Mouse (Mus musculus) Patski (cell line): ENCODE results near the gene Vrk1. TPM values are rescaled to one million over a fixed set of nuclear protein-coding genes. Genes with fewer than 3 reads are reported as not detected.

Experiments used
- ATAC-seq: fragments of 100-300 bp; one replicate; pipeline ENCODE4 v1.8.0; 2021
- CTCF ChIA-PET: fragments of 350-600 bp; sonication (Branson Sonifier 250); formaldehyde crosslinking; loops from one replicate; lab custom pipeline; 2022; ENCODE audit warnings: inconsistent platforms; lab: Charles Lee
- POLR2A ChIA-PET: fragments of 350-600 bp; sonication (Branson Sonifier 250); formaldehyde crosslinking; loops from one replicate; lab custom pipeline; 2022; ENCODE audit warnings: antibody characterized with exemption, inconsistent platforms; lab: Charles Lee
- DNase-seq: peaks from one replicate; pipeline ENCODE4 v3.0.0-alpha.2; 2011; ENCODE audit warnings: low read depth, low spot score
- H3K27me3 ChIP-seq: fragments of 371-371 bp; one replicate; pipeline ENCODE4 v1.5.1; 2021
- CTCF ChIP-seq: fragments of 100-300 bp; IDR thresholded peaks from one replicate; pipeline ENCODE4 v1.5.1; 2021
- in situ Hi-C: fragments of 300-500 bp; cut with MboI; formaldehyde crosslinking; loops from 3 replicates; pipeline ENCODE4 v1.11.1; 2018; ENCODE audit warnings: low pct_unique_long_range_greater_than_20kb, mixed read lengths
- polyA plus RNA-seq: library from polyadenylated mRNA; unstranded; gene quantifications from one replicate; pipeline ENCODE4 v1.2.3, GENCODE M21; 2021

The Vrk1 gene
- polyA plus RNA-seq, 1 experiment from 2014 or later, result 20.3 TPM

DNA sequence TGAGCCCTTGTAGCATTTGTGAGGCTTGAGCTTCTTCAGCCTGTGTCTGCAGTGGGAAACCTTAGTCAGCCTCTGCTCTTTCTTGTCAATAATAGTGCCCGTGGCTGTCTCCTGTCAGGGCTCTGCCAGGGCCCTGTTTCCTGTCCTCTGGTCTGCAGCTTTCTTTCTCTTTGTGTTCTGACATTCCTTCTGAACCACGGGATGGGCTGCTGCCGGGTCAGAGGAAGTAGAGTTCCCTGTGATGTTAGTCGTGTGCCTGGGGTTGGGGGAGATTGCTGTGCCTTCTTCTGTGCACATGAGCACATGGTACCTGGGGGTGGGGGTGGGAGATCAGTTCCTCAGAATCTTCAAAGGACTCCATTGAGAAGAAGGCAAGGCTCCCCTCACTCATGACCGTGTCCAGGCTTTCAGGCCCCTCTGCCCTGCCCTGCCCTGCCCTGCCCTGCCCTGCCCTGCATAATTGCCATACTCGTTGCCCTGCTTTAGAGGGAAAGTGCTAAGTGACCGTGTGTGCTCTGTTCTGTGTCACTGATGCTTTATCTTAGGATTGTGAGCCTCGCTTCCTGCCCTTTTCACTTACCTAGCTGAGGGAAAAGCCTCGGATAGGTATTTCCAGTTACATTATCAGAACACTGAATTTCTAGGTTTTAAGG is 36.2 kb downstream of the Vrk1 start:
- no peak for ATAC-seq
- DNase-seq, result no peak
- no peak for TF ChIP-seq CTCF
- ChIA-PET POLR2A (no interaction called here), CTCF (interaction anchor here (1.6 kb wide), 1 partner anchor 10 kb away, joined by 6 read pairs; no protein-coding TSS in a partner anchor)
- no peaks in the 10 kb centered on the region for H3K27me3 ChIP-seq
- in situ Hi-C loops, result no loop called here

DNA sequence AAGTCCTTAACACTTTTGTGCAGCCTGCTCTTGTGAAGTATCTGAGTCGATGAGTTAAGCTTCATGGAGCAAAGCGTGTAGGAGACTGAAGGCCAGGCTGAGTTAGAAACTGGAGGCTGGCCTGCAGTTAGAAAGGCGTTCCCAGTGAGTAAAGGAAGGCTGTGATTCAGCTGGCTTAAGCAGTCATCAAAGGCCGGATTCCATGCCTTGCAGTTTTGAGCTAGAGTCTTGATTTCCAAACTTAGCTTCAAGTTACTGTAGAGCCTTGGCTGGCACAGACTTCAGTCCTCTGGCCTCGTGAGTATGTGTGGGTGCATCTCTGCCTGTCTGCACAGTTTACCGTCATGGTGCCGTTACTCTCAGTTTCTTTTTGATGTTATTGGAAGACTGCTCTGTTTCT is 42.2 kb downstream of the Vrk1 start:
- POLR2A ChIA-PET, result no interaction called here
- no peak for ATAC-seq
- CTCF ChIA-PET, result no interaction called here

DNA sequence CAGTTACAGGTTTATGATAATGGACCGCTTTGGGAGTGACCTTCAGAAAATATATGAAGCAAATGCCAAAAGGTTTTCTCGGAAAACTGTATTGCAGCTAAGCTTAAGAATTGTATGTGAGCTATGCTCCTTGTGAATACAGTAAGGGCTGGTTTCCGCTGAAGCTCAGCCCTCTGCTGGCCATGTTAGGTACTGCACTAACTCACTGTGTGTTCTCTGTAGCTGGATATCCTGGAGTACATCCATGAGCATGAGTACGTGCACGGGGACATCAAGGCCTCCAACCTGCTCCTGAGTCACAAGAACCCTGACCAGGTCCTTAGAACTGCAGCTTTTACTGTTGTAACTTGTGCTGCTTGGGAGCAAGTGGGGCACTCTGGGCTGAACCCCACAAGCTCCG is 45.8 kb downstream of the Vrk1 start:
- ATAC-seq (peak; percentile 94), DNase-seq (peak; percentile 28)
- POLR2A ChIA-PET, result interaction anchor here (0.6 kb wide), 1 partner anchor 55 kb away, joined by 5 read pairs; no protein-coding TSS in a partner anchor
- in situ Hi-C loops, result loop anchor here (5.0 to 10.0 kb wide), 2 partner anchors 91 to 213 kb away; no protein-coding TSS in a partner anchor
- no peaks in the 10 kb centered on the region for H3K27me3 ChIP-seq
- TF ChIP-seq CTCF, result peak; percentile 87
- CTCF ChIA-PET, result interaction anchor here (0.6 to 2.8 kb wide), 15 partner anchors 8 to 223 kb away, joined by 3 to 13 read pairs (median 4); no protein-coding TSS in a partner anchor

More for the DNA sequence above, 42.2 kb downstream of the Vrk1 start:
- H3K27me3 ChIP-seq, result no peaks in the 10 kb centered on the region
- no peak for TF ChIP-seq CTCF
- DNase-seq, result no peak
- in situ Hi-C loops, result loop anchor here (10.0 kb wide), 1 partner anchor 87 kb away; no protein-coding TSS in a partner anchor

DNA sequence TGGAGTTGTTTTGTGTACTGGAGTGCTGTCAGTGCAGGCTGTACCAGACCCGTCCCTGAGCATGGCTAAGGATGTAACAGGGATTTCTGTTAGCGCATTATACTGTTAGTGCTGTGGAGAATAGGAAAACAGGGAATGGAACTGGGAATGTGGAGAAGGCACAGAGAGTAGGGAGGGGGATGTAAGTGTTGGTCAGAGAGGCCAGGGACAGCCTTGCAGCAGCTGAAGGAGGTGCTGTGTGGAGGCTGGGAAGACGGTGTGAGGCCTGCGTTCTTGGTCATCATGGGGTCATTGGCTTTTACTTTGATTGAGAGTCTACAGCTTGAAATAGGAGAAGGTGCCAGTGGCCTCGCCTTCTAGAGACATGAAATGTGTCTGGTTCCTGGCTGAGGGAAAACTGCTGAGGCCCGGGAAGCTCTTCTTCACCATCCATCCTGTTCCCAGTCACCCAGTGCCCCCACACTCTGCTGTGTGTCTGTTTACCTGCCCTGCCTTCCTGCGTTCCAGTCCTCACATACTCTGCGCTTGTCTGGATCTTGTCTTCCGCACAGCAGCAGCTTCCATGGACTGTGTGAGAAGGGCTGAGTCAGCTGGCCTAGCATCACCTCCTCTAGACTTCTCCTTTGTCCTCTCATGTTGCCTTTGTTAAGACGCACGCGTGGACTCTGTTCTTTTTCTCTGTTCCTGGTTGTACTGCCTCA is 50.0 kb downstream of the Vrk1 start:
- DNase-seq, result no peak
- in situ Hi-C loops, result loop anchor here (5.0 to 10.0 kb wide), 2 partner anchors 95 to 218 kb away; no protein-coding TSS in a partner anchor
- no peak for TF ChIP-seq CTCF
- H3K27me3 ChIP-seq, result no peaks in the 10 kb centered on the region
- CTCF ChIA-PET, result interaction anchor here (0.8 kb wide), 1 partner anchor 8 kb away, joined by 3 read pairs; no protein-coding TSS in a partner anchor
- POLR2A ChIA-PET, result no interaction called here
- ATAC-seq, result no peak

DNA sequence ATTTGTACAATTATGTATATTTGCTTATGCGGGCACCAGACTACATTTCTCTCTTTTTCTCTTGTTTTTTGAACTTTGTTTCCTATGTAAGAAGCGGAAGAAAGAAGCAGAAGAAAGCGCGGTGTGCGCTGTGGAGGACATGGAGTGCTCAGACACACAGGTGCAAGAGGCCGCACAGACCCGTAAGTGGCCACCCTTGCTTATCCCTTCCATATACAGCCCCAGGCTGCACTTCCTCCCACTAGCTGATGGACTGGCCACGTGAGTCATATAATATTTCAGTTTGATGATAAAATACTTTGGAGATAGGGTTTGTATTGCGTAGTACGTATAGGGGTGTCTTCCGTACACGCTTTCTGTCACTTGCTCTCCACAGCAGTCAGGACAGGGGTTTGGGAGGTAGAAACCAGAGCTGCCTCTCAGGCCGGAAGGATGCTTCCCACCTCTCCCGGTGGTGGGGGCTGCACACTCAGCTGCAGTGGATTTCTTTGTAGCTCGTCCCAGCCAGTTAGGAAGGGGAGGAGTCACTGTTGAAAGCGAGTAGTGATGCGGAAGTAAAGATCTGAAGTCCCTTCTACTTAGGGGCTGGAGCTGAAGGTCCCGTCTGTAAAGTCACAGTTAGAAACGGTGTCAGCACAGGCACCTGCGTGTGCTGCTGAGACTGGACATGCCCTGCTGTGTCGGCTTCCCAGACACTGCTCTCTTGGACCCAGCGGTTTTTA is 60.6 kb downstream of the Vrk1 start:
- in situ Hi-C loops, result no loop called here
- POLR2A ChIA-PET, result no interaction called here
- no peak for TF ChIP-seq CTCF

DNA sequence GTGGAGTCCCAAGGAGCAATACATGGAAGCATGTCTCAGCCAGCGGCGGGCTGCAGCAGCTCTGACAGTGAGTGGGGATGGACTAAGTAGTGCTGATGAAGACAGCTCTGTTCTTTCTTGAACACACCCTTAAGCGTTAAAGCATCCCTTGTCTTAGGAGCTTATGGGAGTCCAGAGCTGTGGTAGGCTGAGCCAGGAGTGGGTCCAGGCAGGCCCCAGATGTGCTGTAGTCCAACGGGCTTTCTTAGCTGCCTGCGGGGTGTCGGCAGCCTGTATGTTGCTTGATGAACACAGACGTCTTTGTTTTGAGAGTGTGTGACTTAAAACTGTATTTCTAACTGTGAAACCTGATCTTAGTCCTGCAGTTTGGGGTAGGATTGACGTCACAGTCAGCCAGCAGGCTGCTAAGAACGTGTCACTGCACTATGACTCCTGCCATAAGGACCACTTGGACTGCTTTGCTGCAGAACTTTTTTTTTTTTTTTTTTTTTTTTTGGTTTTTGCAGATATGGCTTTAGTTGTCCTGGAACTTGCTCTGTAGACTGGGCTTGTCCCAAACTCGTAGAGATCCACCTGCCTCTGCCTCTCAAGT is 61.6 kb downstream of the Vrk1 start:
- DNase-seq, result no peak
- no peaks in the 10 kb centered on the region for H3K27me3 ChIP-seq
- POLR2A ChIA-PET, result no interaction called here
- ATAC-seq, result no peak
- CTCF ChIA-PET, result no interaction called here
- in situ Hi-C loops, result no loop called here
- no peak for TF ChIP-seq CTCF

More for the DNA sequence above, 60.6 kb downstream of the Vrk1 start:
- no peak for ATAC-seq
- no peak for DNase-seq
- no peaks in the 10 kb centered on the region for H3K27me3 ChIP-seq
- CTCF ChIA-PET, result no interaction called here

DNA sequence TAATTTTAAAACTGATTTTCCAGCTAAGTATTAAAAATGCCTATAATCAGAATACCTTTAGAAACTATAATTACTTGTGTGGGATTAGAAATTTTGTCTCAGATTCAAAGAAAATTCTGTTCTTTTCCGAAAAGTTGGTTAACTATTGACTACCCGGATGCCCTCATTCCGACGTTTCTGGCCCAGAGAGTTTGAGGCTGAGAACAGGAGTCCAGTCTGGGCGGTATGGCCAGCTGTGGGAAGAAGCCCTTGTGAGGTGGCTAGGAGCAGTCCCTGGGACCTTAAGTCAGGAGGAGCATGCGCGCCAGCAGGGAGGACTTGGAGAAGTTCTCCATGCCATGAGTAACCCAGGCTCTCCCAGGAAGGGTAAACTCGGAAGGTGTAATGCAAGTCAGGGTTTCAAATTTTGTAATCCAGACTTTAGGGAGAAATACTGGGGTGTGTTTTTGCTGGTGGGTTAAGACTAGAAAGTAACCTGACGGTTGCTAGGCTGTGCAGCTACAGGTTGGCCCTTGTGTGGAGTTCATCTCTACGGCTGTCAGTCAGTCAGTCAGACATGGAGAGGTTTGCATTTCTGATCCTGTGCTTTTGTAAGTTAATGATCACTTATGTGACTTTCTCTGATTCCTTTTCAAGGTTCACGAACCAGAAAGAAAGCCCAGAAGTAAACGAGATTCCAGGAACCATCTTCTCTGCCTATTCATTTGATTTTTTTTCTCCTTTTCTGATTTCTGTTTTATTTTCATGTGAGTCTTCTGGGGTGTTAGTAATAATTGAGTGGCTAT is 64.5 kb downstream of the Vrk1 start:
- in situ Hi-C loops, result no loop called here

DNA sequence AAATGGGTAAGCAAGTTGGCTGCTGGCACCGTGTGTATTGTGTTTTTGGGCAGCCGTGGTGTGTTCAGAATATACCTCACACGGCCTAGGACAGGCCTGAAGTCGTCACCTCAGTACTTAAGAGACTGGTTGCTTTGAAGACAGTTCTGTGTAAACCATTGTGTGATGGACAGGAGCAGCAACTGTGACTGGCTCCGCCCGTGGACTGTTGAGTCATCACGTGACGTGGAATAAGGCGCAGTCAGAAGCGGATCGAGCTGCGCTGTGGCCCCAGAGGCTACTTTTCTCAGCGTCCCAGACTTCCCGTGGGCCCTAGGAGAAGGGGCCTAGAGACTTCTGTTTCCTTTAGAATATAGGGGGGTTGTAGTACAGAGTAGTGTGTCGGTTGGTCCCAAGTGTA is 66.1 kb downstream of the Vrk1 start:
- TF ChIP-seq CTCF, result no peak
- in situ Hi-C loops, result no loop called here
- DNase-seq, result no peak
- POLR2A ChIA-PET, result no interaction called here
- no peaks in the 10 kb centered on the region for H3K27me3 ChIP-seq
- ATAC-seq, result no peak
- CTCF ChIA-PET, result no interaction called here

More for the DNA sequence above, 64.5 kb downstream of the Vrk1 start:
- DNase-seq (no peak), ATAC-seq (no peak)
- H3K27me3 ChIP-seq, result no peaks in the 10 kb centered on the region
- ChIA-PET POLR2A (no interaction called here), CTCF (no interaction called here)
- no peak for TF ChIP-seq CTCF

DNA sequence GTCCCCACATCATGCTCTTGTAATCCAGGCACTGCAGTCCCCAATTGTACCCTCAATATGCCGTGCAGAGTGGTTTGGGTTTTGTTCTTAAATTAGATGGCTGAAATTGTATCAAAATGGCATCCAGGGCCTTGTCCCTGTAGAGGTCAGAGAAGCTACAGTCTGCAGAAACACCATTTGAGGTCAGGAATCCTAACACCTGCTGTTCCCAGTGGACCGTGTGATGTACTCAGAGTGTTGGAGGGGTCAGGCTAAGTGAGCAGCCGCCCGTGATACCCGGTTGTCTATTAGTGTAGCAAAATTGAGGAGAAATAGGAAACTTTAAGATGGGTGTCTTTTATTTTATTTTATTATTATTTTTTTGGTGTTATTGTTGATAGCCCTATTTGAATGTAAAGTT is 70.5 kb downstream of the Vrk1 start:
- H3K27me3 ChIP-seq, result no peaks in the 10 kb centered on the region
- ChIA-PET CTCF (interaction anchor here (1.5 kb wide), 1 partner anchor 25 kb away, joined by 4 read pairs; no protein-coding TSS in a partner anchor), POLR2A (interaction anchor here (0.5 kb wide), 1 partner anchor 11 kb away, joined by 3 read pairs; no protein-coding TSS in a partner anchor)
- ATAC-seq (no peak), DNase-seq (no peak)
- TF ChIP-seq CTCF, result no peak
- in situ Hi-C loops, result no loop called here
